ENCODE assay signal across 8 mouse cellular contexts in the genomic region with DNA sequence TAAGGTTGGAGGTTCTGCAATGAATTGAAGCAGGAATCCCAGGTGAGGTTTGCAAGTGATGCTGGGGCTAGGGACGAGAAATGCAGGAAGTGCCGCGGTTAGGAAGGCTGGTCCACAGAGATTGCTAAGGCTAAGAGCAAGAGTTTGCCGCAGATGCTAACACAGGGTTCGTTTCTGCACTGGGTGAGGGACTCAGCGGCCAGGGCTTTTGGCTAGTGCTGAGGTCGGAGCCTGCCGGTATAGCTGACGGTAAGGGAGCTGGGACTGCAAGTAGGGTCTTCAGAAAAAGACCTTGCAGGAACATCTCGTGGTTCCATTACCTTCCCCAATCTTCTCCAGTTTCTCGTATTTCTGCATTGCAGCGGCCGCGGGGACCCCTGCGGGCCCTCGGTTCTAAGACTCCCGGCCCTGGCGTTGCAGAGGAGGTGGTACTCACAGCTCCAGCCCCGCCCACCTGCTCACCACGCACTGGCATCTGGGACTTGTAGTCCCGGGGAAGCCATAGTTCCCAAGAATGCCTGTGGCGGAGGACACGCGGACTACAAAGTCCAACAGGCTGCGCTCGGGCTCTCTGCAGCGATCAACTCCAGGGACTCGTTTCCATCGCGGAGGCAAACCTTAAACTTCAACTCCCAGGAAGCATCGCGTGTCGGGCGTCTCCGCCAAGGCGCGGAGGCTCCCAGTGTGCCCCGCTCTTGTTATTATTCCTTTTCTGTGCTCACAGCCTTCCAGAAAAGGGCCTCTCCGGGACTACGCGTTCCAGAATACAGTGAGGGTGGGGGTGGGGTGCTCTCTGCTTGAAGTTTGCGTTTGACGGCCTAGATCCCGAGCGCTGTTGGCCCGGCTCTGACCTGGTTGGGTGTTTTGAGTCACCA. TPM values are rescaled to one million over a fixed set of nuclear protein-coding genes. Genes with fewer than 3 reads are reported as not detected.
DNase-seq lines count a peak whose midpoint lies in the region; ATAC-seq lines count a peak whose summit lies in the region.

Cdk5 (minus strand) TSS at position 402 of the 875 bp plus-strand sequence.
Slc4a2 (plus strand) TSS at position 709 of the 875 bp plus-strand sequence.

- H3K27me3 ChIP-seq in heart, embryonic 13.5 days (replicated peaks): no peaks in the 10 kb centered on the region
- no peaks in the 10 kb centered on the region; the same call in 1 of the 2 replicates for H3K27me3 ChIP-seq in liver, embryonic 12.5 days (replicated peaks)
- no peaks in the 10 kb centered on the region for H3K27me3 ChIP-seq in stomach, embryonic 15.5 days (replicated peaks)

- H3K27ac ChIP-seq in brown adipose tissue, adult 24 weeks (replicated peaks; ENCODE audit: low read depth, low read length): peak within 1 kb of the TSS; percentile 99
- H3K27ac ChIP-seq in heart, embryonic 13.5 days (replicated peaks): peak within 1 kb of the TSS; percentile 97
- peak within 1 kb of the TSS; percentile 95 for H3K27ac ChIP-seq in liver, embryonic 12.5 days
- peak within 1 kb of the TSS; percentile 97 for H3K27ac ChIP-seq in stomach, embryonic 15.5 days

- under 1% methylated on average over 46 of the region's 46 CpGs for WGBS in heart, embryonic 13.5 days
- WGBS in liver, embryonic 12.5 days (ENCODE audit: insufficient replicate concordance): under 1% methylated on average over 46 of the region's 46 CpGs
- under 1% methylated on average over 46 of the region's 46 CpGs for WGBS in stomach, embryonic 15.5 days

- peak within 1 kb of the TSS; percentile 91 for H3K9ac ChIP-seq in heart, embryonic 13.5 days
- H3K9ac ChIP-seq in liver, embryonic 12.5 days: peak within 1 kb of the TSS; percentile 89
- peak within 1 kb of the TSS; percentile 76 for H3K9ac ChIP-seq in stomach, embryonic 15.5 days

- peak; percentile 99 for DNase-seq in CD4-positive, CD25-positive, alpha-beta regulatory T cell, adult 2 months (ENCODE audit: low read depth, low spot score)
- peak; percentile 99 for DNase-seq in fat pad, adult 2 months (ENCODE audit: extremely low read depth, low read depth, low spot score)
- peak; percentile 99 for DNase-seq in kidney, postnatal 10 days
- DNase-seq in natural killer cell, adult 2 months (ENCODE audit: low spot score in 2 of 2): peak; percentile 96 to 97

- H3K4me1 ChIP-seq in brown adipose tissue, adult 24 weeks (ENCODE audit: control insufficient read depth, insufficient read depth, insufficient read length, low read length): 0 out of 2 replicates have a peak, but pooled peaks cover 6% of the 10 kb centered on the region
- peaks cover 44% of the 10 kb centered on the region for H3K4me1 ChIP-seq in heart, embryonic 13.5 days
- peaks cover 55% of the 10 kb centered on the region for H3K4me1 ChIP-seq in liver, embryonic 12.5 days
- H3K4me1 ChIP-seq in stomach, embryonic 15.5 days: peaks cover 40% of the 10 kb centered on the region

- peak within 1 kb of the TSS; percentile 89 for H3K4me3 ChIP-seq in brown adipose tissue, adult 24 weeks (ENCODE audit: insufficient read depth, low read depth, low read length)
- H3K4me3 ChIP-seq in heart, embryonic 13.5 days: peak within 1 kb of the TSS; percentile 81
- H3K4me3 ChIP-seq in liver, embryonic 12.5 days: peak within 1 kb of the TSS; percentile 74
- peak within 1 kb of the TSS; percentile 65 for H3K4me3 ChIP-seq in stomach, embryonic 15.5 days (replicated peaks)

- no peaks in the 10 kb centered on the region for H3K9me3 ChIP-seq in heart, embryonic 13.5 days
- no peaks in the 10 kb centered on the region for H3K9me3 ChIP-seq in liver, embryonic 12.5 days (replicated peaks)
- H3K9me3 ChIP-seq in stomach, embryonic 15.5 days: no peaks in the 10 kb centered on the region

- peak within 1 kb of the TSS; percentile 96 for H3K4me2 ChIP-seq in heart, embryonic 13.5 days
- peak within 1 kb of the TSS; percentile 95 for H3K4me2 ChIP-seq in liver, embryonic 12.5 days
- peak within 1 kb of the TSS; percentile 93 for H3K4me2 ChIP-seq in stomach, embryonic 15.5 days

- H3K36me3 ChIP-seq in heart, embryonic 13.5 days: peaks cover 37% of the 10 kb centered on the region
- H3K36me3 ChIP-seq in liver, embryonic 12.5 days: peaks cover 13% of the 10 kb centered on the region
- peaks cover 13% of the 10 kb centered on the region for H3K36me3 ChIP-seq in stomach, embryonic 15.5 days

- ATAC-seq in heart, embryonic 13.5 days (ENCODE audit: extremely low read depth, insufficient number of reproducible peaks, low FRiP score, low TSS enrichment): peak; percentile 89
- peak; percentile 93 for ATAC-seq in liver, embryonic 12.5 days
- ATAC-seq in stomach, embryonic 15.5 days (ENCODE audit: insufficient read depth, low FRiP score, low read depth): peak; percentile 91

RNA-seq across cellular contexts. Expression of gene Cdk5, which starts in this region (rescaled TPM):
- polyA plus RNA-seq in brown adipose tissue, adult 24 weeks (2012; ENCODE audit: insufficient read depth, insufficient read length, missing spikeins): 51.3 and 56.7 TPM in 2 replicates
- polyA plus RNA-seq in heart, embryonic 13.5 days (2015; fragmentation: Nextera tagmentation; extraction: Ambion mirVana): 25.8 and 28.7 TPM in 2 replicates
- polyA plus RNA-seq in liver, embryonic 12.5 days (2016; fragmentation: Nextera tagmentation; extraction: Ambion mirVana): 13.0 and 14.1 TPM in 2 replicates
- polyA plus RNA-seq in stomach, embryonic 15.5 days (2015; fragmentation: Nextera tagmentation; extraction: Ambion mirVana): 37.3 and 41.2 TPM in 2 replicates

RNA-seq across cellular contexts. Expression of gene Slc4a2, which starts in this region (rescaled TPM):
- 8.2 and 14.9 TPM in 2 replicates for polyA plus RNA-seq in brown adipose tissue, adult 24 weeks (2012; ENCODE audit: insufficient read depth, insufficient read length, missing spikeins)
- polyA plus RNA-seq in heart, embryonic 13.5 days (2015; fragmentation: Nextera tagmentation; extraction: Ambion mirVana): 26.9 and 29.3 TPM in 2 replicates
- 16.2 and 16.6 TPM in 2 replicates for polyA plus RNA-seq in liver, embryonic 12.5 days (2016; fragmentation: Nextera tagmentation; extraction: Ambion mirVana)
- 38.8 and 44.6 TPM in 2 replicates for polyA plus RNA-seq in stomach, embryonic 15.5 days (2015; fragmentation: Nextera tagmentation; extraction: Ambion mirVana)

Comparison
In these comparisons a context has a peak if more than half of its experiments do, and no peak if none do; other contexts are left out.
1. Peak in every context shown above with its lines: DNase-seq, ATAC-seq, H3K4me3 ChIP-seq and H3K27ac ChIP-seq.